Mouse (Mus musculus) MEL (cell line): ENCODE measurements around the gene Gje1. TPM values are rescaled to one million over a fixed set of nuclear protein-coding genes. Genes with fewer than 3 reads are reported as not detected.

ENCODE experiments used
- DNase-seq: peaks from one replicate; pipeline ENCODE4 v3.0.0; 2011; ENCODE audit warnings: low read depth, low spot score
- H3K27ac ChIP-seq: 2 replicates; pipeline ENCODE4 v1.5.1; 2012; ENCODE audit warnings: low read depth, mild to moderate bottlenecking, control low read depth, low read length, moderate library complexity; ENCODE audit not compliant: control insufficient read depth
- H3K27me3 ChIP-seq, 2 experiments: fragments of 150-350 bp in 1 of 2; sonication (generic) in 1 of 2; 2 replicates each; pipeline ENCODE4 v1.6.1; 2012; ENCODE audit warnings: low read length in 2 of 2, mild to moderate bottlenecking in 2 of 2, improper control_type of control experiment in 1 of 2, moderate library complexity in 1 of 2; ENCODE audit not compliant: insufficient read depth in 2 of 2, control insufficient read depth in 1 of 2
- H3K36me3 ChIP-seq, 2 experiments: 2 replicates each; pipeline ENCODE4 v1.6.1; 2012 to 2014; ENCODE audit warnings: low read length in 2 of 2, improper control_type of control experiment in 1 of 2, inconsistent platforms in 1 of 2, mild to moderate bottlenecking in 1 of 2; ENCODE audit not compliant: insufficient read depth in 2 of 2, control insufficient read depth in 1 of 2
- H3K4me1 ChIP-seq, 2 experiments: fragments of 150-350 bp in 1 of 2; sonication (generic) in 1 of 2; 2 replicates each; pipeline ENCODE4 v1.6.1; 2012; ENCODE audit warnings: low read length in 2 of 2, improper control_type of control experiment in 1 of 2, mild to moderate bottlenecking in 1 of 2; ENCODE audit not compliant: insufficient read depth in 2 of 2, control insufficient read depth in 1 of 2
- H3K4me3 ChIP-seq, 2 experiments: fragments of 150-350 bp in 1 of 2; sonication (generic) in 1 of 2; 2 replicates each; pipeline ENCODE4 v1.5.1; 2012; ENCODE audit warnings: low read depth in 2 of 2, low read length in 2 of 2, mild to moderate bottlenecking in 2 of 2, moderate library complexity in 2 of 2, control low read depth in 1 of 2, improper control_type of control experiment in 1 of 2; ENCODE audit not compliant: control insufficient read depth in 1 of 2, insufficient read depth in 1 of 2
- H3K79me2 ChIP-seq: 2 replicates; pipeline ENCODE4 v1.6.1; 2012; ENCODE audit warnings: mild to moderate bottlenecking, low read length, moderate library complexity; ENCODE audit not compliant: control insufficient read depth, poor library complexity, insufficient read depth
- H3K9ac ChIP-seq: 2 replicates; pipeline ENCODE4 v1.6.1; 2012; ENCODE audit warnings: low read depth, mild to moderate bottlenecking, control low read depth, low read length, moderate library complexity; ENCODE audit not compliant: control insufficient read depth, poor library complexity, severe bottlenecking
- H3K9me3 ChIP-seq: fragments of 150-350 bp; sonication (generic); replicated peaks from 2 replicates; pipeline ENCODE4 v1.6.1; 2012; ENCODE audit warnings: mild to moderate bottlenecking, low read length, improper control_type of control experiment, moderate library complexity; ENCODE audit not compliant: insufficient read depth
- CTCF ChIP-seq, 3 experiments: IDR thresholded peaks in 2 of 3; conservative IDR thresholded peaks in 1 of 3; 2 replicates each; pipeline ENCODE4 v1.5.1; 2011 to 2012; ENCODE audit warnings: low read length in 3 of 3, low read depth in 2 of 3, mild to moderate bottlenecking in 2 of 3, improper control_type of control experiment in 1 of 3, inconsistent platforms in 1 of 3, mixed read lengths in 1 of 3, moderate library complexity in 1 of 3; ENCODE audit not compliant: control insufficient read depth in 1 of 3, insufficient read depth in 1 of 3, poor library complexity in 1 of 3, severe bottlenecking in 1 of 3
- GABPA ChIP-seq: IDR thresholded peaks from 2 replicates; pipeline ENCODE4 v1.6.1; 2012; ENCODE audit warnings: low read depth, mild to moderate bottlenecking, inconsistent platforms, low read length, improper control_type of control experiment, moderate library complexity
- MEF2A ChIP-seq: IDR thresholded peaks from 2 replicates; pipeline ENCODE4 v1.6.1; 2014; ENCODE audit warnings: low read depth, mild to moderate bottlenecking, inconsistent platforms, low read length, improper control_type of control experiment; ENCODE audit not compliant: poor library complexity, insufficient replicate concordance, severe bottlenecking; ENCODE audit errors: extremely low read depth
- MXI1 ChIP-seq: IDR thresholded peaks from 2 replicates; pipeline ENCODE4 v1.6.1; 2011; ENCODE audit warnings: mild to moderate bottlenecking, low read depth, low read length, improper control_type of control experiment
- POLR2A ChIP-seq, 2 experiments: IDR thresholded peaks; 2 replicates each; pipeline ENCODE4 v1.6.1; 2011 to 2012; ENCODE audit warnings: low read length in 2 of 2, mild to moderate bottlenecking in 2 of 2, control low read depth in 1 of 2, improper control_type of control experiment in 1 of 2, low read depth in 1 of 2, moderate library complexity in 1 of 2; ENCODE audit not compliant: control insufficient read depth in 1 of 2, insufficient read depth in 1 of 2, poor library complexity in 1 of 2
- POLR2AphosphoS5 ChIP-seq: IDR thresholded peaks from 2 replicates; pipeline ENCODE4 v1.6.1; 2012; ENCODE audit warnings: low read depth, borderline replicate concordance, mild to moderate bottlenecking, inconsistent platforms, low read length, moderate library complexity, mixed read lengths
- RAD21 ChIP-seq: IDR thresholded peaks from 2 replicates; pipeline ENCODE4 v1.6.1; 2011; ENCODE audit warnings: mild to moderate bottlenecking, low read depth, low read length, improper control_type of control experiment
- RCOR1 ChIP-seq: IDR thresholded peaks from 2 replicates; pipeline ENCODE4 v1.6.1; 2012; ENCODE audit warnings: low read depth, mild to moderate bottlenecking, inconsistent platforms, low read length, improper control_type of control experiment
- SMC3 ChIP-seq: IDR thresholded peaks from 2 replicates; pipeline ENCODE4 v1.6.1; 2011; ENCODE audit warnings: low read depth, low read length, improper control_type of control experiment
- TCF12 ChIP-seq: IDR thresholded peaks from 2 replicates; pipeline ENCODE4 v1.6.1; 2014; ENCODE audit warnings: low read depth, mild to moderate bottlenecking, inconsistent platforms, low read length, improper control_type of control experiment, moderate library complexity
- USF1 ChIP-seq: IDR thresholded peaks from 2 replicates; pipeline ENCODE4 v1.6.1; 2014; ENCODE audit warnings: low read depth, mild to moderate bottlenecking, inconsistent platforms, low read length, improper control_type of control experiment, moderate library complexity
- USF2 ChIP-seq, 2 experiments: IDR thresholded peaks; 2 replicates each; pipeline ENCODE4 v1.6.1; 2011 to 2012; ENCODE audit warnings: improper control_type of control experiment in 2 of 2, low read length in 2 of 2, borderline replicate concordance in 1 of 2, inconsistent platforms in 1 of 2, low read depth in 1 of 2, mild to moderate bottlenecking in 1 of 2; ENCODE audit not compliant: insufficient read depth in 1 of 2
- ZC3H11A ChIP-seq: IDR thresholded peaks from 2 replicates; pipeline ENCODE4 v1.6.1; 2012; ENCODE audit warnings: low read depth, mild to moderate bottlenecking, inconsistent platforms, low read length, improper control_type of control experiment
- polyA plus RNA-seq, 2 experiments: library from polyadenylated mRNA; stranded (reverse) in 1 of 2; unstranded in 1 of 2; fragments of >175 nt in 1 of 2; fragments of >200 nt in 1 of 2; gene quantifications; 2 replicates each; pipeline versions ENCODE4 v1.2.1 to v1.2.4; 2012; ENCODE audit warnings: low replicate concordance in 2 of 2, low read depth in 1 of 2; ENCODE audit not compliant: insufficient read length in 2 of 2, insufficient read depth in 1 of 2, missing spikeins in 1 of 2
- total RNA-seq: library from RNA; depleted of rRNA; stranded (reverse); fragments of 300-350 nt; gene quantifications from 2 replicates; pipeline ENCODE4 v1.2.3, GENCODE M21; 2012

Gje1 gene
- total and polyA plus RNA-seq, 3 experiments, result not detected

DNA sequence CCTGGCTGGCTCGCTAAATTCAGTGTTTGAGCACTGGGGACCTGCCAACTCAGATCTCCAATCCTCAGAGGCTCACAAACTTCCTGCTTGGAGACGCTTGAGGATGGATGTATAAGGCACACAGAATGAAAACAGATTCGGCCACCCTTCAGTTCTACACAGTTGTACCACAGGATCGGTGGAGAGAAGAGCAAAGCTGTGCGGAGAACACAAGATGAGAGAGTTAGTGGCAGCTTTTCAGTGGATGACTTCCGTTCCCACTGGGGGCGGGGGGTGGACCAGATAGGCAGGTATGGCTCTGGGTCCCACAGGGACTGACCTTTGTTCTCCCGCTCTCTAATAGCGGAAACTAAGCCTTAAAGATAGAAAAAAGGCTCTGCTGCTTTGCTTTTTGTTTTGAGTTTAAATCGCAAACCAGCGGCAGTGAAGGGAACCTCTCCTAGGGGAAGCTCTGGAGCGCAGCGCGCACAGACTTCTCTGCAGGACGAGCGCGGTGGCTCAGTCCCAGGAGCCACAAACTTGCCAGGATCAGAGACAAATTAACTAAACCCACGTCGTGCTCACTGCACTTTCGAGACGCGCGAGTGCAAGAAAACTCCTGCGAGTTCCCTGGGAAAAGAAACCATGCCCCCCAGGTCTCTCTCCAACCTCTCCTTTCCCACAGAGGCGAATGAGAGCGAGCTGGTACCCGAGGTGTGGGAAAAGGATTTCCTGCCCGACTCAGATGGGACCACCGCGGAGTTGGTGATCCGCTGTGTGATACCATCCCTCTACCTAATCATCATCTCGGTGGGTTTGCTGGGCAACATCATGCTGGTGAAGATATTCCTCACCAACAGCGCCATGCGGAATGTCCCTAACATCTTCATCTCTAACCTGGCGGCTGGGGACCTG, 41.9 kb upstream of the Gje1 start:
- H3K36me3 ChIP-seq, result no peaks in the 10 kb centered on the region
- no peak for TF ChIP-seq USF2 (IDR thresholded peaks at IDR 0.05; ENCODE audit: borderline replicate concordance in 1 of 2, insufficient read depth in 1 of 2, low read depth in 1 of 2, low read length in 2 of 2)
- no peak for TF ChIP-seq MXI1
- TF ChIP-seq POLR2A (IDR thresholded peaks at IDR 0.05; ENCODE audit: control insufficient read depth in 1 of 2, insufficient read depth in 1 of 2, low read depth in 1 of 2, low read length in 2 of 2, poor library complexity in 1 of 2), result no peak
- DNase-seq, result no peak
- H3K79me2 ChIP-seq, result no peaks in the 10 kb centered on the region
- no peaks in the 10 kb centered on the region for H3K27me3 ChIP-seq
- no peak overlapping the region for H3K9ac ChIP-seq
- H3K9me3 ChIP-seq, result no peaks in the 10 kb centered on the region
- H3K4me3 ChIP-seq, result no peak overlapping the region
- H3K4me1 ChIP-seq, result no peaks in the 10 kb centered on the region
- no peak overlapping the region for H3K27ac ChIP-seq

DNA sequence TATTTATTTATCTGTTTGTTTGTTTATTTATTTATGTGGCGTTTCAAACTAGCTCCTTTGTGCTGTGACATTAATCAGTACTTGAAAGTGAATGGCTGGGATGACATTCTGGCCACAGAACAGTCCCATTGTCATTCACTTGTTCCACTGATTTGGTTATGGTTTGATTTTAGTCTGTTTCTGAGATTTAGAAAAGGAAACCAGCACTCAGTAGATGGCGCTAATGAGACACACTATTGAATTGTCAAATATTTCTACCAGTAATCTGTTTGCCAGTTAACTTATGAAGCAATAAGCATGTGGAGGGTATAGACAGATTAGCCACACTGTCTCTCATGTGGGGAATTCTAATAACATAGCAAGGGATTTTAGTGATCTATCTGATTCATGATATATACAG, 16.3 kb upstream of the Gje1 start:
- H3K36me3 ChIP-seq, result no peaks in the 10 kb centered on the region
- H3K4me3 ChIP-seq, result no peak overlapping the region
- peak; percentile 79 for TF ChIP-seq RAD21
- TF ChIP-seq POLR2AphosphoS5, result no peak
- no peak for TF ChIP-seq TCF12
- no peak for TF ChIP-seq USF1
- TF ChIP-seq ZC3H11A, result peak; percentile 62
- peak in 2 of 3 experiments; percentile 41 to 76; a peak in 4 of 6 replicates for TF ChIP-seq CTCF (IDR thresholded peaks at IDR 0.05 in 2 of 3, conservative IDR thresholded peaks at IDR 0.05 in 1 of 3; ENCODE audit: control insufficient read depth in 1 of 3, insufficient read depth in 1 of 3, low read depth in 2 of 3, low read length in 3 of 3, poor library complexity in 1 of 3, severe bottlenecking in 1 of 3)
- TF ChIP-seq MXI1, result peak; percentile 32; the same call in 1 of the 2 replicates
- TF ChIP-seq SMC3, result peak; percentile 75
- no peak for TF ChIP-seq GABPA
- TF ChIP-seq RCOR1, result peak; percentile 95
- no peak for TF ChIP-seq MEF2A
- TF ChIP-seq, all 39 proteins: peak for 6
- peak; percentile 66 for DNase-seq
- no peaks in the 10 kb centered on the region for H3K4me1 ChIP-seq
- H3K27me3 ChIP-seq, result no peaks in the 10 kb centered on the region
- H3K27ac ChIP-seq, result no peak overlapping the region
- no peaks in the 10 kb centered on the region for H3K79me2 ChIP-seq
- H3K9ac ChIP-seq, result no peak overlapping the region
- H3K9me3 ChIP-seq, result no peaks in the 10 kb centered on the region
